Mouse (Mus musculus) ovary, adult 18-20 months (tissue): ENCODE data around the gene Endog.
"Not testable (repeated sequence)": the region's sequence is repeated elsewhere in the genome, so short reads cannot be mapped to it uniquely, and the experiment has no call there.

ENCODE experiments used
- DNase-seq: peaks from one replicate; pipeline ENCODE4 v3.0.0; 2022; ENCODE audit warnings: low spot score, mixed read lengths

Endog gene

DNA sequence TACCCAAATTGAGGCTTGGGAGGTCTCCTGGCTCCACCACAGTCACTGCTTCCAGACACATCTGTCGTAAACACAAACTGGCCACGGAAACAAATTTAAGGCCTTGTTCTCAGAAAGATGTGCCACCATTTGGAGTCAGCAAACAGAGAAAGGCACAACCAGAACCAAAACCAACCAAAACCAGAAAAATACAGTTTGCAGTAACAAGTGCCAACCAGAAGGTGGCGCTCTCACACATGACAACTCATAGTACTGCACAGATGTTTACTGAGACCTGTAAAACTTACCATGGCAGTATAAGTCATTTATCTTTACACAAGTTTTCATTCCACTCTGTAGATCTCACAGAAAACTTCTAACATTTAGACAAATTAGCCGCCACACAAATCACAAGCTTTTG lies 4.6 kb upstream of the Endog start:
- no peak for DNase-seq

GRCm38 (mm10) chr2:30171997-30172382 lies 697 bp downstream of the Endog start:
- DNase-seq = no peak

DNA sequence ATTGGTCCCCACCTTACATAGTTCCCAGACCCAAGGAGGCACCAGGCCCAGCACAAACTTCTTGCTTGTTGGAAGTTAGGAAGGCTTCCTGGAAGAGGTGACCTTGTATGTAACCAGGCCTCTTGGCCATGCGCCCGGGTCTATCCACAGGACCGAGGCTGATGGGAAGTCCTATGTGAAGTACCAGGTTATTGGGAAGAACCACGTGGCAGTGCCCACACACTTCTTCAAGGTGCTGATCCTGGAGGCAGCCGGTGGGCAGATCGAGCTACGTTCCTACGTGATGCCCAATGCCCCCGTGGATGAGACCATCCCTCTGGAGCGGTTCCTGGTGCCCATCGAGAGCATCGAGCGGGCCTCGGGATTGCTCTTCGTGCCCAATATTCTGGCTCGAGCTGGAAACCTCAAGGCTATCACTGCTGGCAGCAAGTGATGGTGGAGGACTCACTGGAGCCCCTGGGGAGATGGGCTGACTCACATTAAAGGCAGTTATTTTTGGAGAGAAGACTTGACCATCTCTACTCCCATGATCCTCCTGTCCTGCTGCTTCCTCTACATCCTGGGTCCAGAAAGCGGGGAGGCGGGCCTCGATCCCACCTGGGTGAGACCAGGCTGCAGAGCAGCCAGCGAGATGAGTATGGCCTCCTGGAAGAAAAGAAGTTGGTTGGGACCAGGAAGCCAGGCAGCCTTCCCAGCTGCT lies 2.4 kb downstream of the Endog start:
- DNase-seq = no peak

- no peak for DNase-seq
Measured at GRCm38 (mm10) chr2:30175897-30176296, 4.6 kb downstream of the Endog start.

- no peak for DNase-seq
Measured at GRCm38 (mm10) chr2:30176561-30176960, 5.3 kb downstream of the Endog start.

GRCm38 (mm10) chr2:30177700-30178675 lies 6.7 kb downstream of the Endog start, which contains the start of gene Spout1:
Gene Spout1 (minus strand): TSS chr2:30178459.
- peak; percentile 92 for DNase-seq

DNA sequence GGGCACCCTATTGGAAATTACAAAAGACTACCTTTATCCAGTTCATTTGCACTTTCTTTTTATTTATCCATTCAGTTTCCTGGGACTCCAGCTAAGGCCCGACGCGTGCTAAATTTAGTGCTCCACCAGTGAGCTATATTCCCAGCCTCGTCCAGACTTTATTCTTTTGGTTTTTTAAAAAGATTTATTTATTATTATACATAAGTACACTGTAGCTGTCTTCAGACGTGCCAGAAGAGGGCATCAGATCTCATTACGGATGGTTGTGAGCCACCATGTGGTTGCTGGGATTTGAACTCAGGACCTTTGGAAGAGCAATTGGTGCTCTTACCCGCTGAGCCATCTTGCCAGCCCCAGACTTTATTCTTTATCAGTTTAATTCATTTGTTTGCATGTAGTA lies 7.4 kb downstream of the Endog start:
- not testable (repeated sequence) for DNase-seq

DNA sequence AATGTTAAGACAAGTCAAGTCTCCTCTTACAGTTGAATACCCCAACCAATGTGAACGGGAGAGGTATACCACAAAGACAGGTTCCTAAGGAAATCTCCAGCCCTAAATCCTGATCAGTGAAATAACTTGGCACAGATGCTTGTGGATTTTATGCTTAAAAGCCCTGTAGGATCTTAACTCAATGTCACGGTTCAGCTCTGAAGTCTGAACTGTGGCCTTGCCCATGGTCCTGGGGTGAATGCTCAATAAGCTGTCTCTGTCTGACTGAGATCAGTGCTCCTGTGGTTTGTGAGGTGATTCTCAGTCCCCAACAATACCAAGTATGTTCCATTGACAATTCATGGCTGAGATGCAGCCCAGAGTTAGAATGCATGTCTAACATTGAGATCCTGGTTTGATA lies 11.1 kb downstream of the Endog start:
- no peak for DNase-seq

DNA sequence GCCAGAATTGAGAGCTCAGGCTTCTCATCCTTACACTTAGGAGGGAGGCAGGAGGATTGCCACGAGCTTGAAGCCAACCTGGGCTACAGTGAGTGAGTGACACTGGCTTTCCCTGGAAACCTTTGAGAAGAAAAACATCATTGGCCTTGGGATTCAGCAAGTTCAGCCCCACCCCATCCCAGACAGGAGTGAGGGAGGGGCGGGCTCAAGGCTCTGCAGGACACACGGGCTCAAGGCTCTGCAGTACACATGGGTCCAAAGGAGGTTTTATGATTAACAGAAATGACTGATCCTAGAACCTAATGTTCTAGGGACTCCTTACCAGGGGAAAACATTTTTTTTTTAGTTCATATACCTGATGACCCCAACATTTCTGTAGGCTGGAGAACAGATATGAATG lies 12.4 kb downstream of the Endog start:
- no peak for DNase-seq

DNA sequence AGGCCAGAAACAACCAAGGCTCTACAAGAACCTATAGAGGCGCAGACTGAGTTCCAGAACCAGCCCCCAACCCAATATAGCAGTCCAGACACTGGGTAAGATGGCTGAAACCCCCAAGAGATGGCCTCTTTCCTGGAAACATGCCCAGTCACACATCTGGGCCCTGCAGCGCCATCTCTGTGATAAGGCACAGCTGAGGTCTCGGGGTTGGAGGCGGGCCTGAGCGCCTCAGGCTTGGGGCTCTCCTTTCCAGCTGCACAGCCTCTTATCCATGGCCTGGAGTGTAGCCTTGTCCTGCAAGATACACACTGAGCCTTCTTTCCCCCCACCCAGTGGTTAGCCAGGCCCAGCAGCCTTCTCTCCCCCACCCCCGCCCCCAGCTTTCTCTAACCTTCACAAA lies 14.0 kb downstream of the Endog start:
- no peak for DNase-seq

DNA sequence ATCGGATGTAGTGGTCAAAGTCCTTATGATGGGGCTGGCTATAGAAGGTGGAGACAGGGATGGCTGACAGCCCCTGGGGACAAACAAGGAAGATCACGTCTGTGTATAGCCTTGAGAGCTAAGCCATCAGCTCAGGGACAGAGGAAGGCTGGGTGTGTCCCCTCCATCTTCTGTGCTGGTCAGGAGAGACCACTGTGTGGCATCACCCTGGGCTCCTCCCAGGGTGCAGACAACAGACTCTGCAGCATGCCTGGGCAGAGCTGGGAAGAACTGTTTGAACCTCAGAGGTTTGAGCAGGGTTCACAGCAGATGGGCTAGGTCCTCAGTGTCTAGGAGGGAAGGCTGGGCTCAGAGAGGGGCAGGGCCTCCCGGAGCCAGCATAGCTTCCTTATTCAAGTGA lies 14.4 kb downstream of the Endog start:
- no peak for DNase-seq

DNA sequence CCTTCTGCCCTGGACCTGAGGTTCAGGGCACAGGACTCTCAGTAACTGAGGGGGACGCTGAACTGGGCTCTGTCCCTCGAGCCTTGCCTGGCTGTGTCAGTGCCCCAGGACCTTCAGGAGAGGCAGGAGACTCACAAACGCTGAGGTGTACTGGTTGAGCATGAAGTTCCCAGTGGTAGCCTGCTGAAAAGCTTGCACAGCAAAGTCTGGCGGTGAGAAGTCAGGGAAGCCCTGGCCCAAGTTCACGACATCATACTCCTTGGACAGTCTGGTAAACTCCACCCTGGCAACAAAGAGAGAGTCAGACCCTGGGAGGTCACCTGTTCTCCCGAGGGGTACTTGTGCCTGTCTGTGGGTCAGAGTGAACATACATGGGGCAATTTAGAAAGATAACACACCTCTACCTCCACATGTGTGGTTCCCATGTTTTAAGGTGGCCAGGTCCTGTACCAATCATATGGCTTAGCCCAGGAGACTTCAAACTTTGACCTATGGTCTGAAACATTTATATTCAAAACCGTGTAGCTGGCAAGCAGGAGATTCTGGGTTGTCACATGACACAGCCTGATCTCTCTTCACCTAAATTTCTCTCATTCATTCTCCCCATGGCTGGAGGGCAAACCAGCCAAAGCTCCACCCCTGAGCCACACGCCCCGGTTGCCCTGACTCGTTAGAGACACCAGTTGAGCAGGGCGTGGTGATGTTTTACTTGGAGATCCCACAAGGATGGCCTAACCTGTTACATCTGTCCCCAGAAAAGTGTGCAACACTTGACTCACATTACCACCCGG lies 20.7 kb downstream of the Endog start:
- no peak for DNase-seq

DNA sequence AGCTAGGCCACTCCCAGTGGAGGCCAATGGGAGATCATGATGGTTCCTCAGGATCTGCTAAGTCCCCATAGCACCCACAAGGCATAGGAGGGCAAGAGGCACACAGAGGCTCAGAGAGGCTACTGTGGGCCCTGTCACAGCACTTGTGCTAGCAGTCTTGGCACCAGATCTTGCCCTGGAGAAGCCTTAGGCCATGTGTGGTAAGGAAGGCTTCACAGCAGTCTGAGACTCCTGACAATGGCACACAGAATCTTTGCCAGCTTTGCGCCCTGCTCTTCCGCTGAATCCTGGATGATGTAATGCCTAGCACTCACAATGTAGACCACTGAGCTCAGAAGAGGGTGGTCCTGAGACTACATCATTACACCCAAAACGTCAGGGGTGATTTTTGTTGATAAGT lies 23.4 kb downstream of the Endog start:
- DNase-seq = no peak

GRCm38 (mm10) chr2:30198021-30198420 lies 26.7 kb downstream of the Endog start:
- DNase-seq = no peak

GRCm38 (mm10) chr2:30199984-30200383 lies 28.7 kb downstream of the Endog start:
- DNase-seq = no peak

GRCm38 (mm10) chr2:30200388-30200925 lies 29.2 kb downstream of the Endog start:
- no peak for DNase-seq

- no peak for DNase-seq
Measured at GRCm38 (mm10) chr2:30203439-30203838, 32.1 kb downstream of the Endog start.

DNA sequence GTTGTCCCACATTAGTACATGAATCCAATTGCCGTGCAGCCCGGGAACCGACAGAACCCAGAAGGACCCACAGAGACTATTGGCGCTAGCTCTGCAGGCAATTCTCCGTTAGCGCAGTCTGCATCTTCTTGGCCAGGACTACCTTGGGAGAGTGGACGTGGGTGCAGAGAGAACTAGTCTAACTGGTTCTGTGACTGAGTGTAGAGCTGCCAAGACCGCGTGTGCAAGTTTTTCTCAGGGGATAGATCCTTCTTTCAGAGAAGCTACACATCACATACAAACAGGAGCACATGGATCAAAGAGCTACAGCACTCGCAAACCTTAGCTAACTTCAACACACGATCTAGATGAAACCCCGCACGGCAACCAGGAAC lies 33.9 kb downstream of the Endog start:
- no peak for DNase-seq

DNA sequence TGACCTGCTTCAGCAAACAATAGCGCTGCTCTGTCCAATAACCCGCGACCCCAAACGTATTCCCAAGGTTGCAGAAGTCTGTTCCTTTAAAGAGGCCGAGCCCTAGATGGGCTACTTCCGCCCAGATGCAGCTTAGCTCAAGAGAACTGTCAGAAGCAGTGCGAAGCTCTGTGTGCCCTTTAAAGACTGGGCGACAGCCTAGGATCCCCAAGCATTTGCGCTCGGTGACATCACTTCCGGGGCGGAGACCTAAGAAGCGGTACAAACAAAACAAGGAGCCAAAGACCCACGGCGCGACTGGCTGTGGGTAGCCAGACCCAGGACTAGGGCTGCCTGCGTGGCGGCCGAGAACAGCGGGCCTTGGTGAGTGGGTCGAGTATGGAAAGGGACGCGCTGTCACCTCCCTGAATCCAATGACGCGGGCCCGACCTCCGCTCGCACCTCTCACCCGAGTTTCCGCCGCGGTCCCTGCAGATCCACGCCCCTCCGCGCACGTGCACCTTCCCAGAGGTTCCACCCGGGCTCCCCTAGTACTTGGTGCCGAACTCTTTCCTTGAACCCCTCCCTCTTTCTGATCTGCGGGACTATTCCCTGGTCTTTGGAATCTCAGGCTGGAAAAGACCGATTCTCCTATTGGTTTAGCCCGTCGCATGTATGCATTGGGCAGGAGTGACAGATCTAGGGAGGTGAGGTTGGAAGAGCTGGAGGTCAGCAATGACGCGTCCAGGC lies 34.5 kb downstream of the Endog start, which contains the start of gene Kyat1:
Gene Kyat1, minus strand, starts transcription at position 219 of the 729 bp plus-strand sequence.
- peak; percentile 84 for DNase-seq

- no peak for DNase-seq
Measured at GRCm38 (mm10) chr2:30207401-30207800, 36.1 kb downstream of the Endog start.

GRCm38 (mm10) chr2:30207886-30208285 lies 36.6 kb downstream of the Endog start:
- no peak for DNase-seq
